16 mouse cellular contexts compared by ENCODE assay signal in the genomic region with DNA sequence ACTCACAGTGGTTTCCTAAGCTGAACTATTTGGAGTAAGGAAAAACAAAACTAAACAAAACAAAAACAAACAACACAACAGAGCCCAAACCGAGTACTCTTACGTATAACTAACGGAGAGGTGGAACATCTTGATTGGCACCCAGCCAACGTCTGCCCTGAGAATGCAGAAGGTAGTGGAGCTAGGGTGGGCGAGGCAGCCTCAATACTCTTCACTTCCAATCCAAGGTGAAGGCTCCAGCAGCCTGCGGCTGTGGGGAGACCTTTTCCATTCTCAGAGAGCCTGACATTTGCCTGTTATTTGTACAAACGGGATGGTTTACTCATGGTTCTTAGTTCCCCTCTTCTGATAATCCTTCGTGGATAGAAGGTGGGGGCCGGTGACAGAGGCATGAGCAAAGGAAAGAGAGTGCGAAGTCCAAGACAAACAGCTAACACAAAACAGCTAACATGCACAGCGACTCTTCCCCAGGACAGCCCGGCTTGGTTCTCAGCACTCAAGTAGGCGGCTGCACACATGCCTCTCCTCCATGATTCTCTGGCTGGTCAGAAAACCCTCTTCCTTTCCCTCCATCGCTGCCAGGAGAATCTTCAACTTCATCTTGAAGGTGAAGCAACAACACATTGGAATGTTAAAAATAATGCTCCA. TPM values are rescaled to one million over a fixed set of nuclear protein-coding genes. Genes with fewer than 3 reads are reported as not detected.
DNase-seq lines count a peak whose midpoint lies in the region; ATAC-seq and TF ChIP-seq lines count a peak whose summit lies in the region.
"Had no signal": no experiment of that assay in that cellular context is flagged by ENCODE, and none has a peak within 500 bp of the region (broad histone marks: within the 10 kb centered on the region; RNA-seq: fewer than 3 reads in every experiment).

No protein-coding gene starts in this region.

- no peaks in the 10 kb centered on the region for H3K36me3 ChIP-seq in heart, embryonic 11.5 days (ENCODE audit: control insufficient read depth, insufficient read depth, low read length)
- no peaks in the 10 kb centered on the region for H3K36me3 ChIP-seq in lung, embryonic 14.5 days (ENCODE audit: insufficient read depth)
- 0 out of 2 replicates have a peak, but pooled peaks cover 5% of the 10 kb centered on the region for H3K36me3 ChIP-seq in kidney, embryonic 16.5 days (ENCODE audit: insufficient read depth, low read length)
- H3K36me3 ChIP-seq in stomach, embryonic 14.5 days (ENCODE audit: control insufficient read depth, insufficient read depth, low read length), result no peaks in the 10 kb centered on the region
- H3K36me3 ChIP-seq: liver, embryonic 12.5 days had no signal

- H3K27ac ChIP-seq in heart, embryonic 11.5 days (ENCODE audit: low read depth, low read length), result no peak overlapping the region
- H3K27ac ChIP-seq in lung, embryonic 14.5 days (ENCODE audit: low read depth), result peak overlapping the region; percentile 84
- peak overlapping the region; percentile 91 for H3K27ac ChIP-seq in kidney, embryonic 16.5 days (ENCODE audit: low read length)
- peak overlapping the region; percentile 30; the same call in 1 of the 2 replicates for H3K27ac ChIP-seq in stomach, embryonic 14.5 days (ENCODE audit: low read length)
- H3K27ac ChIP-seq: liver, embryonic 12.5 days had no signal

- WGBS in heart, embryonic 11.5 days (ENCODE audit: insufficient replicate concordance), result 72% methylated on average over 14 of the region's 14 CpGs
- 57% methylated on average over 14 of the region's 14 CpGs for WGBS in lung, embryonic 14.5 days
- WGBS in kidney, embryonic 16.5 days, result 59% methylated on average over 14 of the region's 14 CpGs
- WGBS in stomach, embryonic 14.5 days, result 61% methylated on average over 14 of the region's 14 CpGs

- H3K4me2 ChIP-seq in heart, embryonic 11.5 days, result no peak overlapping the region
- H3K4me2 ChIP-seq in lung, embryonic 14.5 days, result no peak overlapping the region
- no peak overlapping the region for H3K4me2 ChIP-seq in kidney, embryonic 16.5 days (replicated peaks; ENCODE audit: low read depth, low read length)
- H3K4me2 ChIP-seq in stomach, embryonic 14.5 days (replicated peaks; ENCODE audit: low read depth, low read length), result no peak overlapping the region
- H3K4me2 ChIP-seq: liver, embryonic 12.5 days had no signal

- ATAC-seq in heart, embryonic 11.5 days (replicated peaks; ENCODE audit: insufficient number of reproducible peaks, low FRiP score, low TSS enrichment), result no peak
- ATAC-seq in lung, embryonic 14.5 days (ENCODE audit: insufficient read depth), result peak; percentile 22; the same call in 1 of the 2 replicates
- ATAC-seq in kidney, embryonic 16.5 days (ENCODE audit: low FRiP score, low TSS enrichment), result no peak
- ATAC-seq in stomach, embryonic 14.5 days (ENCODE audit: insufficient number of reproducible peaks, insufficient read depth, low FRiP score, low read depth), result 0 out of 2 replicates have a peak, but pooled peaks have one; percentile 23
- ATAC-seq: forebrain, embryonic 14.5 days; inflammation-experienced regulatory T-cells, adult 6 months; liver, embryonic 12.5 days; midbrain, embryonic 16.5 days had no signal

- no peaks in the 10 kb centered on the region for H3K27me3 ChIP-seq in heart, embryonic 11.5 days (ENCODE audit: control insufficient read depth, insufficient read depth, low read length)
- no peaks in the 10 kb centered on the region for H3K27me3 ChIP-seq in lung, embryonic 14.5 days (ENCODE audit: insufficient read depth, low read length)
- no peaks in the 10 kb centered on the region for H3K27me3 ChIP-seq in kidney, embryonic 16.5 days (ENCODE audit: insufficient read depth, low read length)
- no peaks in the 10 kb centered on the region for H3K27me3 ChIP-seq in stomach, embryonic 14.5 days (ENCODE audit: control insufficient read depth, insufficient read depth, low read length)
- H3K27me3 ChIP-seq: liver, embryonic 12.5 days had no signal

- H3K9me3 ChIP-seq in heart, embryonic 11.5 days (replicated peaks; ENCODE audit: control insufficient read depth, low read length), result no peaks in the 10 kb centered on the region
- no peaks in the 10 kb centered on the region for H3K9me3 ChIP-seq in lung, embryonic 14.5 days (ENCODE audit: low read depth, low read length)
- peaks cover 5% of the 10 kb centered on the region for H3K9me3 ChIP-seq in kidney, embryonic 16.5 days (ENCODE audit: low read length)
- H3K9me3 ChIP-seq in stomach, embryonic 14.5 days (ENCODE audit: control insufficient read depth, low read depth, low read length), result no peaks in the 10 kb centered on the region
- H3K9me3 ChIP-seq: liver, embryonic 12.5 days had no signal

- H3K4me3 ChIP-seq in heart, embryonic 11.5 days (ENCODE audit: low read depth, low read length), result no peak overlapping the region
- no peak overlapping the region for H3K4me3 ChIP-seq in lung, embryonic 14.5 days (ENCODE audit: low read depth, low read length)
- H3K4me3 ChIP-seq in kidney, embryonic 16.5 days (ENCODE audit: low read length), result no peak overlapping the region
- H3K4me3 ChIP-seq in stomach, embryonic 14.5 days (ENCODE audit: low read depth, low read length), result no peak overlapping the region
- H3K4me3 ChIP-seq: liver, embryonic 12.5 days had no signal

- peaks cover 4% of the 10 kb centered on the region; the same call in 1 of the 2 replicates for H3K4me1 ChIP-seq in heart, embryonic 11.5 days (ENCODE audit: control insufficient read depth, insufficient read depth, low read length)
- peaks cover 21% of the 10 kb centered on the region for H3K4me1 ChIP-seq in lung, embryonic 14.5 days (ENCODE audit: insufficient read depth)
- H3K4me1 ChIP-seq in kidney, embryonic 16.5 days (ENCODE audit: insufficient read depth, low read length), result peaks cover 49% of the 10 kb centered on the region
- peaks cover 13% of the 10 kb centered on the region for H3K4me1 ChIP-seq in stomach, embryonic 14.5 days (ENCODE audit: control insufficient read depth, insufficient read depth, low read length)
- H3K4me1 ChIP-seq: liver, embryonic 12.5 days had no signal

- H3K9ac ChIP-seq in heart, embryonic 11.5 days (ENCODE audit: low read depth, low read length), result no peak overlapping the region
- H3K9ac ChIP-seq in lung, embryonic 14.5 days, result no peak overlapping the region
- no peak overlapping the region for H3K9ac ChIP-seq in kidney, embryonic 16.5 days (replicated peaks; ENCODE audit: low read length)
- no peak overlapping the region for H3K9ac ChIP-seq in stomach, embryonic 14.5 days (replicated peaks; ENCODE audit: low read depth, low read length)
- H3K9ac ChIP-seq: liver, embryonic 12.5 days had no signal

- TF ChIP-seq CTCF in lung, embryonic 14.5 days (IDR thresholded peaks at IDR 0.05; ENCODE audit: low read depth), result no peak

- peak; percentile 91 for DNase-seq in heart, adult 11 months
- DNase-seq in lung, embryonic 14.5 days, result peak; percentile 24
- no peak for DNase-seq in lung, postnatal 25 days (ENCODE audit: low spot score)
- DNase-seq in MN1 (ENCODE audit: low spot score), result no peak
- no peak for DNase-seq in adrenal gland, postnatal 4 days (ENCODE audit: low spot score in 2 of 2)
- DNase-seq: B cell, adult 2 months; cerebellum, adult 18-20 months; retina, postnatal 1 day had no signal

RNA-seq across cellular contexts. Expression of a gene that starts 39.3 kb away (rescaled TPM):
- 14.1 and 14.8 TPM in 2 replicates for polyA plus RNA-seq in heart, embryonic 11.5 days (2014; fragmentation: Nextera tagmentation; extraction: Ambion mirVana)
- 26.4 and 27.9 TPM in 2 replicates for polyA plus RNA-seq in lung, embryonic 14.5 days (2014; fragmentation: Nextera tagmentation; extraction: Ambion mirVana)
- 44.7 and 48.0 TPM in 2 replicates for polyA plus RNA-seq in kidney, embryonic 16.5 days (2015; fragmentation: Nextera tagmentation; extraction: Ambion mirVana)
- polyA plus RNA-seq in stomach, embryonic 14.5 days (2014; fragmentation: Nextera tagmentation; extraction: Ambion mirVana), result 23.5 and 27.5 TPM in 2 replicates
- total RNA-seq in adrenal gland, postnatal 4 days (2021), result 10 to 100 TPM; 33.7 to 53.9 TPM
- total RNA-seq: megakaryocyte progenitor cell, adult 5-6 weeks had no signal

Comparison
In these comparisons a context has a peak if more than half of its experiments do, and no peak if none do; other contexts are left out.
1. DNase-seq: peak in heart, adult 11 months (single experiment) and lung, embryonic 14.5 days (single experiment); none in lung, postnatal 25 days (single experiment), MN1 (single experiment) and adrenal gland, postnatal 4 days (0 of 2).
2. ATAC-seq: peak in lung, embryonic 14.5 days (single experiment) and stomach, embryonic 14.5 days (single experiment); none in heart, embryonic 11.5 days (single experiment) and kidney, embryonic 16.5 days (single experiment).